Mouse (Mus musculus) MEL-GATA-1-ER (cell line): ENCODE results near the gene Tm4sf19.

Source experiments
- DNase-seq: peaks from one replicate; pipeline ENCODE4 v3.0.0-alpha.2; 2012; ENCODE audit warnings: low read depth; ENCODE audit errors: extremely low read depth

Gene Tm4sf19

DNA sequence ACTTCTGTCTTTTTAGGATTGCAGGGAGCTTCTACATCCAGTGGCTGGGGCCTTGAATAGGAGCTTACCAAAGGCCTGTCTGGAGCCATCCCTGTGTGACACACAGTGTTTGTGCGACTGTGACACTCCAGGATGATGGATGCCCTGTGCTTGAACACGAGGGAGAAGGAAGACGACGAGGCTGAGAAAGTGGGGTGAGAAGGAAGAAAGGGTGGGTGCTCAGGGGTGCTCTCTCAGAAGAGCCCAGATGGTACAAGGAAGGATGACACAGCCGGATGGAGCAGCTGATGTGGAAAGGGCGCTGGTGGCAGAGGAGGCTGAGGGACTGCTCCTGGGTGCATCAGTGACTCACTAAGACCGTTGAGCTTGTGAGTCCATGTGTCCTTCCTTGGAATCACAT, at the start of gene Tm4sf19:
Gene Tm4sf19 (plus strand): TSS at position 240 of the 400 bp plus-strand sequence.
- DNase-seq, result no peak

DNA sequence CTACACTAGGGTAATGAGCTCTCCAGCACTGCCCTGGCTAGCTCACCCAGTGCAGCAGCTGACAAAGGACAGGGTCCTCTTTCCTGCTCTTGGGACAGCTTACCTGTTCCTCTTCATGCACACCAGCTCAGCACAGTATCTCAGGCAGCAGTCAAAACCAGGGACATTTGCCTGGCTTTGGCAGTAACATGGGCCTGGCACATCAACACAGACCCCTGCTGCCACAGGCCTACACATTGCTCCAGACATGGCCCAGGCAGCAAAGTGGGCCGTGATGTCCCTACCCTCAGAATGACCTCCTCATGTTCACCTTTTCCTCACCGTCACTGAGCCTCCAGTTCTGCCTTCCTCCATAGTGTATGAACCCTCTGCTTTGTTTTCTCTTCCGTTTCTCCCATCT, 49.5 kb upstream of the Tm4sf19 start:
- DNase-seq, result no peak

DNA sequence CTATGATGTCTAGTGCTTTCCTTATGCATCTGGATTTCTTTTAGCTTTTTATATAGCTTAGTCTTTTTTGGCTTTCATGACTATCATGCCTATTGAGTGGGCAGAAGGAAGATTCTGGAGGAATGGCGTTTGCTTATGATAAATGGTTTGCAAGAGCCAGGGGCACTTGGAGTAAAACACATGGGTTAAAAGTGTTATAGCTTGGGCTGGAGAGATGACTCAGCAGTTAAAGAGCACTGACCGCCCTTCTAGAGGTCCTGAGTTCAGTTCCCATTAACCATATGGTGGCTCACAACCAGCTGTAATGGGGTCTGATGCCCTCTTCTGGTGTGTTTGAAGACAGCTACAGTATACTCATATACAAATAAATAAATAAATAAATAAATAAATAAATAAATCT, 36.8 kb upstream of the Tm4sf19 start:
- DNase-seq, result no peak

DNA sequence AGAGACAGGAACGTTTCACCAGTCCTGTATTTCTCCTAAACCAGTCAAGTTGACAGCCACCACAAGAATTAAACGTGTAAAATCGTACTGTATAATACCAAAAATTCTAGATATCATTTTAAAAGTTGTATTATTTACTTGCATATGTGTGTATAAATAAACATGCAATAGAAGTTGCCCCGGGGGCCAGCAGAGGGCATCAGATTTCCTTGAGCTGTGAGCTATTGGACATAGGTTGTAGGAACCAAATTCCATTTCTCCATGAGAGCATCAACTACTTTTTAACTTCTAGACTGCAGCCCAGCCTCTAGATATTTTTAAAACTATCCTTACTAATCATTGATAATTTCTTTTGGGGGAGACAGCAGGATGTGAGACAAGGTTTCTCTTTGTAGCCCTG, 29.0 kb upstream of the Tm4sf19 start:
- DNase-seq, result no peak

DNA sequence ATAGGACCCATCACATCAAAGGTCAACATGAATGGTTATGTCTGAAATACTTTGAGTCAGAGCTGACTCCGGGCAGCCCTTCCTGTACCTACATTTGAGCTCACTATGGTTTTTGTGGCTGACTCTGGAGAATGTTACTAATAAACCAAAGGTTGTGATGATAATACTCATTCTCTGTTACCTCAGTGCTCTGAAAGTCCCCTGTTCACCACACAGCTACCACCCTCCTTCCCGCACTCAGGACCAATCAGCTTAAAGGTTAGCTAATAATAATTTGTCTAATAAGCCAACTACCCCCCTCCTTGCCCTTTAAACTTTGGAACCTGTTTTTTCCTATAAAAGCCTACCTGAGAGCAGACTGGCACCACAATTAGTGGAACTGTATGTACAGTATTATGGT, 20.7 kb upstream of the Tm4sf19 start:
- no peak for DNase-seq

DNA sequence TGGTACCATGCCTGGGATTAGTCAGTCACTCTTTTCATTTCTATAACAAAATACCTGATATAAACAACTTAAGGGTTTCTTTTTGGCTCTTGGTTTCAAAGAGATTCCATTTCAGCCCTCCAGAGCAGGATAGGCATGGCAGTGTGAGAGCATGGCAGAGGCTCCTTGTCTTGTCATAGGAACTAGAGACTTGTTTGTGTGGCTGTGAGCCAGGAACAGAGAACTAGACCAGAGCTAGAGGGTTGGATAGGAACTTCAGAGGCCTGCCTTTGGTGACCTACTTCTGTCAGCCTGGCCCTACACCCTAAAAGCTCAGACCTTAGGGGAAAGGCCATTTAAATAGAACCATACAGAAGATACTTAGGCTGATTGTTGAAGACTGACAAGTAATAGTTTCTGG, 17.4 kb upstream of the Tm4sf19 start:
- no peak for DNase-seq

DNA sequence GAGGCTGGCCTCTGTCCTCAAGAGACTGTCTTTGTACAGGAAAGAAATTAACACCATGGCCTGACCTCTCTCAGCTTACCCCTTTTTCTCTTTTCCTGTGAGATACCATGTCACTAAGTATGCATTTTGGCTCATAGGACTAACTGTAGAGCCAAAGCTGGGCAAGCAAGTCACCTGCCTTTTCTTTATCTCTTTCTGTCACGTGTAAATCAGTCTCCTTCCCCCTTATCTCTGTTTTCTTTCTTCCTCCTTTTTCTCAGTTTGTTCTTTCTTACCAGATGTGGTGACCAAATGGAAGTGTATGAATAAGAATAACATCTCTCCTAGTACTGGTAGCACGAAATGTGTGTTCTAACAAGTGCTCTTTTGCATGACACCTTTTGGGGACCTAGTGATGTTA, 15.4 kb upstream of the Tm4sf19 start:
- DNase-seq, result no peak

DNA sequence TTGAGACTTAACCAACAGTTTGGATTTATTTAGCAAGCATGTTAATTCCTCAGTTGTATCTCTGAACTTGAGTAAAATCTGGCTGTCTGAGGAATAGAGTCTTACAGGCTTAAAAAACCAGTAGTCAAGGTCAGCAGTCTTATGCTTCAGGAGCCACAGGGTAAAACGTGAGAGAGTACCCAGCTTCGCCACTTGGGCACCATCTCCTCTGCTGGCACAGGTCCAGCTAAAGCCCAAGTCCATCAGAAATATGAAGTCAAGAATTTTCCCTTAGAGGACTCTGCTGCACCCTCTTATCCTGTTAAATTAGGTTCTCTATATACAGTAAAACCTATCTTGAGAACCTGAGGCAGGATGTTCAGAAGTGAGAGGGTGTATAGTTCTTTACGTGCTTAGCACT, 13.5 kb upstream of the Tm4sf19 start:
- DNase-seq, result no peak

DNA sequence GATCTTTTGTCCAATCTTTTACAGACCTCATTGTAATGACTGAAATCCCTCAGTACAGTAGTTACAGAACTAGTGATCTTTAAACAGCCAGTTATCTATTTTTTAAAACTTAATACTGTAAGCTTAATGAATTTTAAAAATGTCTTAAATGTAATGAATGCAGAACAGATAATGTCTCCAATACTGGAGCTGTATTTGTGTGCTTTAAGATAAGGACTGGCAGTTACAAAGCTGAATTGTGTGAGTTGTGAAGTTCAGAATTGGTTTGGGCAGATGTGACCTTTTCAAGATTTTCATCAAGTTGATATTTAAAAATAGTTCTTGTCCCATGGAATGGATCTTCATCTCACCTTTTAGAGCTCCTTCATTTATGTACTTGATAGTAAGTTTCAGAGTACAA, 11.3 kb upstream of the Tm4sf19 start:
- DNase-seq, result no peak

DNA sequence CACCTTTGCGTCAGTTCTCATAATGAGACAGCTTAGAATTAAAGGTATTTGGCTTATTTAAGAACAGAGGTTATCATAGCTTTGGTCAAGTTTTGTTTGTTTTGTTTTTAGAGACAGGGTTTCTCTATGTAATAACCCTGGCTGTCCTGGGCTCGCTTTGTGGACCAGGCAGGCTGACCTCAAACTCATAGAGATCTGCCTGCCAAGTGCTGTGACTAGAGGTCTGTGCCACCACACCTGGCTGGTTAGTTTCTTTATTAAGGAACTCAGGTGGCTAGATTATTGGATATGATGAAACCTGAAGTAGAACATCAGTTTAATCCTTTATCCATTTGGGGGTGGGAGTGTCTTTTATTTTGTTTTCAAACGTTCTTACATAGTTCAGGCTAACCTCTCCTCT, 10.5 kb upstream of the Tm4sf19 start:
- no peak for DNase-seq

DNA sequence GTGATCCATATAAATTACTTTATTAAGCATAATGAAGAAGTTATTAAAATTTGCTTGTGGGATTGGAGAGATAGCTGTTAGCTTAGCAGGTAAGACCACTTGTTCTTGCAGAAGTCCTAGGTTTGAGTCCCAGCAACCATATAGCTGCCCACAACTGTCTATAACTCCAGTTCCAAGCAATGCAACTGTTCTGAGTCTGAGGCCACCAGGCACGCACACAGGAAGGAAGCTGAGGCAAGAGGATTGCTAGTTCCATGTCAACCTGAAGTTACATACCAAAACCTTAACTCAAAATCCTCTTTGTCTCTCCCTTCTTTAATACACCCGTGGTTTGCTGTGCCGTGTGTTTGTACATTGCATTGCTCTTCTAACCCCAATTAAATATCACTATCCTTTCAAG, 9.4 kb upstream of the Tm4sf19 start:
- no peak for DNase-seq

DNA sequence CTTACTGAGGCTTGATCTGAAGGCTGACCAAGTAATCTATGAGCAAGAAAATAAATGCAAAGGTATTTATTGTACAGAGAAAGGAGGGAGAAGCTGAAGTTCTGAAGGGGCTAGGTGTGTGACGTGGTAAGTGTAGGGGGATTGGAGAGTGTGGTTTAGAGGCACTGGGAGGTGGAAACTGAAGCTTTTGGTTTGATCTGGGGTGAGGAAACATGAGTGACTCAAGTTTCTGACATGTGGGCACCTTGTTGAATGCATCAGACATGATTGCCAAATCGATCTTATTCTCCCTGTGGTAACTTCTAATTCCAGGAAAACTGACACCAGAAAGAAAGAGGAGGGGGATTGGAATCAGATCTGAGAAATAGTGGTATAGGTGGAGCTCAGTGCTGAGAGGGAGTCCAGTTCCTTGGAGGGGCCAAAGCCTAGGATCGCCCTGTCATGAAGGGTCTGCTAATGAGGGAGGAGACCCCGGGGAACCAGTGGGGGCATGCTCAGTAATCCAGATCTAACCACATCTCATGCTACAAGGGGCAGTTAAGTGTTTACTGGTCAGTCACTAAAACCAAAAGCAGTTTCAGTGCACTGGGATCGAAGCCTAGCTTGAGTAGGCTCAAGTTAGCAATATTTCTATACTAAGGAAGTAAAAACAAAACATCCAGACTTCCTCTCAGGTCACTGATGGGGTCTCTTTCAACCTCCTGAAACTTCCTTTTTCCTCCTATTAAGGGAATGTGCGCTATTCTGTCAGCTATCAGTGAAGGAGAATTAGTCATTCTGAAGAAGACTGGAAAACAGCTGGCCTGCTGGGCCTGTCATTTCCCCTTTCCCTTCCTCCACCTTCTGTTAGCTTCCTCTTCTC, 4.4 kb upstream of the Tm4sf19 start:
- DNase-seq, result peak; percentile 34

DNA sequence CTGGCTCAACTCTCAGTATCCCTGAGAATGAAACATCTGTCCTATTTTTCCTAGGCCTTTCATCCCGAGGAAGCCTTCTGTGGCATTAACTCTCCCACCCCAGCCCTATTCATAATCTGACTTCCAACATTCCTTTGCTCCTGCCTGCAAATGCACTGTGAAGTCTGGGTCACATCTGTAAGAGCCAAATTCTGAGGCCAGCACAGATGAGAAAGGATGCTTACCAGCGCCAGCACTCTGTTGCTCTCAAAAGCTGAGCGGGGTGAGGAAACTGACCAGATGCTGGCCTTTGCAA, 3.8 kb upstream of the Tm4sf19 start:
- DNase-seq, result no peak

DNA sequence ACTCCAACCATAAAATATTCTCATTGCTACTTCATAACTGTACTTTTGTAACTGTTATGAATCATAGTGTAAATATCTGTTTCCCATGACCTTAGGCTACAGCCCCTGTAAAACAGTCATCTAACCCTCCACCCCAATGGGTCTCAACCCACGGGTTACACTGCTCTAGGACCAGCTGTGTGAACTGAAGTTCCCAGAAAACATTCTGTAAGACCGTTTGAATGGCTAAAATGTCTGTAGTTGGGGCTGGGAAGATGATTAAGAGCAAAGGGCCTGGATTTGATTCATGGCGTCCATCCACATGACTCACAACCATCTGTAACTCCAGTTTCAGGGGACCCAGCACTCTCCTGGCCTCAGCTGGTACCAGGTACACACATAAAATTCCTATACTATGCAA, 2.1 kb upstream of the Tm4sf19 start:
- no peak for DNase-seq

DNA sequence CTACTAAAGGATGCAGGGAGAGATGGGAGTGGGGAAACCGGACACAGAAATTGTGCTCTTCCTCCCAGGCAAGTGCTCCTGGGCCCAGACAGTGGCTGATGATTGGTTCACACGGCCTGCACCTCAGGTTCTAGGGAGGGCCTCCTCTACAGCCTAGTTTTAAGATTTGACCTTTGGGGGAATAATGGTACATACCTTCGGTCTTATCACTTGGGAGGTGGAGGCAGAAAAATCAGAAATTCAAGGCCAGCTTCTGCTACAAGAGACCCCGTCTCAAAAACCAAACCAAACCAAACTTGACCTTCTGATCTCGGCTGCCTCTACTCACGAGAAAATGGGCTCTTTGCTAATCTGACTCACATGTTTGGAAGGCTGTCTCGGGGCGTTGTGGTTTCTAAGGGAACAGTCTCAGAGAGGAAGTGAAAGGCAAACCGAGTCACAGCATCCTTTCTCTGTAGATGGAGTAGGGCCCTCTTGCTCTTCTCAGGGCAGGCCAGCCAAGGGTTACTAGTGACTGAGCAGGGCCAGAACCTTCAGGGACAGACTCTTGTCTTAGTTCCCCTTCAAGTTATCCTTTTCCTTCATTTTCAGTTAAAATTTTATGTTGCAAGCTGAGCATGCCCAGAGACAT, 1.1 kb downstream of the Tm4sf19 start:
- DNase-seq, result no peak

DNA sequence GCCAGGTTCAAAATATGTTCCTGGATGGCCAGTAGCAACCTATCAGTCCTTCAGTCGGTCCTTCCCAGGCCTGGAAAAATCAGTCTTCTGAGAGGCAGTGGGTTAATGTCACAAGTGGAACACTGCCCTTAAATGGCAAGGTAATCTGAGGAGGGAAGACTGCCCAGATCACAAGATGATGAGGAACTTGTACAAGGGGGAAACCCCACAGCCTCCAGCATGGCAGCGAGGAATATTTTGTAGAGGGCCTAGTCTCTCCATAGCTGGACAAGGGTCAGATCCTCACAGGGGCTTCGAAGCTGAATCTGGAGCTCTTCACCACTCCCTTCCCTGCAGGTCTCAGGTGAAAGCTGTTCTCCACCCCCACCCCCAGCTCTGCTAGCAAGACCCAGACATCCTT, 2.5 kb downstream of the Tm4sf19 start:
- DNase-seq, result no peak

DNA sequence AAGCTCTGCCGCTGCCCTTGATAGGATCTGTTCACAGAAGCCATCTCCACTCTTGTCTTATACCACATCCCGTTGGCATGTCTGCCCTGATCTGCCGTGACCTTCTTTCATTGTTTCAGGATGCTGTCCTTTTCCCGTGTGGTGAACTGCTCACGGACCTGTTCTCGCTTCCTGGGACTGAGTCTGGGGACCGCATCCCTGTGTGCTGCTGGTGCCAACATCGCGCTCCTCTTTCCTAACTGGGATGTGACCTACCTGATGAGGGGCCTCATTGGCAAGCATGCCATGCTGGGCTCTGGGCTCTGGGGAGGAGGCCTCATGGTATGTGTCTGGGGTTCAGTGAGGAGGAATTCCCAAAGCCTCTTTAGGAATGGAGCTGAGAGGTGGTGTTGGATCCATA, 5.4 kb downstream of the Tm4sf19 start:
- DNase-seq, result no peak

DNA sequence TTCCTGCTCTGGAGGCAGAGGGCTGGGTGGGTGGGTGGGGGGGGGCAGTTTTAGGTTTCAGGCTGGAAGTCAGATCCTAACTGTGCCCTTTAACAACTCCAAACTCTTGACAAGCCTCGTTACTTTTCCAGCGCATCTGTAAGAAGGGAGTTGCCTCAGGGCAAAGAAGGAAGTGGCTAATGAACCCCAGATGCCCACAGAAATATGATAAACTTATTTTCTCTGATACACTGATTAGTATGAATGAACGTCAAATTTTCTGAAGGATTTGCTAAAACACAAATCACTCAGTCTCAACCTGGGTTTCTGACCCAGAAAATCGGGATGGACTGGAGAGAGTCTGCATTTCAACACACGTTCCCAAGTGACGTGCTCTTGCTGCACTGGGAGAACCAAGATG, 6.4 kb downstream of the Tm4sf19 start:
- no peak for DNase-seq

DNA sequence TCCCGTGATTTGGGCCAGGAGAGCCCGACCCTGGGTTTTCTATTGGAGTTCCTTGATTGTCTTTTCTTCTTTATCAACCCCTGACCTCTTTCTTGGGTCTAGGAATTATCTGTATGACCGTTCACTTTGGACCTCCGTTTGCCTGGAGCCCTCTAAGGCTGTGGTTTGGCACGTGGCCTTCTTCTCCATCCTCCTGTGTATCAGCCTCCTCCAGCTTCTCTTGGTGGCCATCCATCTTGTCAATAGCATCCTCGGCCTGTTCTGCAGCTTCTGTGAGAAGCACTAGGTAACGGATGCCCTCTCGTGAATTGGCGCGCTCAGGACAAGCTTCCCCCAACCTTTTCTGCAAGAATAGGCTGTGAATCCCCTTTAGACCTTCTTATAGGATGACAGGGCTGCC, 7.4 kb downstream of the Tm4sf19 start:
- no peak for DNase-seq

DNA sequence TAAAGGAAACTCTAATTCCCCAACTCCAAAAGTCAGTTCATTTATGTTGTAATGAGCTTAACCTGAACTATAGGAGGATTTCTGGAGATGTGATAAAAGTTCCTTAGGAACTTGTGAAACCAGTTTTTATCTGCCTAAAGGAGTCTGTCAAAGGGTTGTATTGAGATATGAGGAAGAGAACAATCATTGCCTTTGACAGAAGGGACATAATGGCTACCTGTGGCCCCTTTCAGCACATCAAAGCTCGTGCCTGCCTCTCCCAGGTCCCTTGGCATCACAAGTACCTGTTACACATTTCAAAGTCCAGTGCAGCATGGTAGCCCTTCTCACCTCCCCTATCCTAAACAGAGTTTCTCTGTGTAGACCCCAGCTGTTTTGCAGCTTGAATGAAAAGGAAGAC, 17.2 kb downstream of the Tm4sf19 start:
- no peak for DNase-seq

DNA sequence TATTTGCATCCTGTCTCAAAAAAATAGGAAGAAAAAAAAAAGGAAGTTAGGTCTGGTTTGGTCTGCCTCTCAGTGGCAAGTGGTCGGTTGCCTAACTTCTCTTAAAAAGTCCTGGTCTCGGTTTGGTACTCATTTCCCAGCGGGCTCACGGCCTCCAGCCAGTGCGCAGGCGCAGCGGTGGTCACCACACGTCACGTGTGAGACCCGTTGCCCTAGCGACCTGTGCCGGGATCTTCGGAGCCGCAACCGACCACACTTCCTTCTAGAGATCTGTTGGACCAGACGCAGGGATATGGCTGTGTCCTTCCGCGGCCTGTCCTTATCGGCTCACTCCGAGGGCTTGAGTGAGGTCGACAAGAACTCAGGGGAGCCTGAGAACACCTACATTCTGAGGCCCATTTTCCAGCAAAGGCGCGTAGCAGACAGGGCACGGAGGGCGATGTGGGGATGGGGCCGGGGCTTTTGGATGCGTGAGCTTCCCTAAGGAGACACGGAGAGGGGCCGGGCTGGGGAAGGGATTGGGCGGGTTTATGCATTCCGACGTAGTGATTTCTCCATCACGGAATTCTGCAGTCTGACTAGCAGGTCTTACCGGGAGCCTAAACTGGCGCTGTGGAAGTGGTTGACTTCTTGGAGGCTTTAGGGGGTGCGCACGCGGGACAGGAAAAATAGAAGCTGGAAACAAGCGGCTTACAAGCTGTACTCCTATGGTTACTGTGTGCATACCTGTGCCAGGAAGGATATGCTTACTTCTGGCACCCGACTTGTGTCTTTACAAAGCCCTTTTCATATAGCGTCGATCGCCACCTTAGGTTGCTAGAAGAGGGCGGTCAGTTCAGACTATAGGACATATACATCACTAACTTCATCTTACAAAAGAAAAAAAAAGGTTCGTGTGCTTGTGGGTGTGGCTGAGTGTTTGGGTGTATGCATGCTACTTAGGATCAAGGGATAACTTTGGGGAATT, 19.5 kb downstream of the Tm4sf19 start, which contains the start of gene Tctex1d2:
Gene Tctex1d2 (plus strand): TSS at position 186 of the 967 bp plus-strand sequence.
- peak; percentile 96 for DNase-seq

DNA sequence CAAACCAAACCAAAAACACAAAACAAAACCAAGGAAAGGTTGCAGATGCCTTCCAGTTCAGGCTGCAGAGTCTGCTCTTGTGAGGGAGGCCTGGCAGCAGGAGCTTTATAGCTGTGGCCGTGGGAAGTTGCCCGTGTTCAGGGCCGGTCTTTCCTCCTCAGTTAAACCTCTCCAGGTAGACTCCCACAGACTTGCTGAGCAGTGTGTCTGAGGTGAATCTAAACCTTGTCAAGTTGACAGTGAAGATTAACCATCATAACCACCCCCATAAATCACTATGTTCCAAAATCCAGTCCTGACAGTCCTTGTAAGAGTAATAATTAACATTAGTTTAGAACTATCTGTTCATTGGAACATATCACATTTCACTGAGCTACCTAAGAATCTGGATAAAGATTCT, 27.2 kb downstream of the Tm4sf19 start:
- no peak for DNase-seq
